Mouse (Mus musculus) telencephalon, adult 2 months (tissue): Measurements from ENCODE around the gene Olfr1353.
"Not testable (repeated sequence)": the region's sequence is repeated elsewhere in the genome, so short reads cannot be mapped to it uniquely, and the experiment has no call there.

Experiments
- DNase-seq: peaks from one replicate; pipeline ENCODE4 v3.0.0-alpha.2; 2011; ENCODE audit warnings: low read depth, low spot score

The Olfr1353 gene

DNA sequence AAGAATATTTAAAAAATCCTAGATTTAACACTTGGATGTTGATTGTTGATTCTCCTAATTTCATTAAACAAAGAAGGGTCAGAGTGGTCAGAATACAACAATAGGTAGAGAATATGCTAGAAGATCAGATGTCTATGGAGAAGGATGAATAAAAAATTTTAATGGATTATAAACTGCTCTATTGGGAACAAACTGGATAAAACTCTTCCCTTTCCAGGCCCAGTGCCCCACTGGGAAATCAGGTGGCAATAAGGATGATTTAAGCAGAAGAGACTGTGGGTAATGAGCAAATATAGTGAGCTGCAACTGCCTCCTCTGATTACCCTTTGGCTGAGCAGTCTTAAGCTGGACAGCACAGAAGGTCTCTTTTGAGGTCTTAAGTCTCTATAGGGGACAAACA, at the start of gene Olfr1353:
Olfr1353 (plus strand) TSS at position 301 of the 400 bp plus-strand sequence.
- not testable (repeated sequence) for DNase-seq

DNA sequence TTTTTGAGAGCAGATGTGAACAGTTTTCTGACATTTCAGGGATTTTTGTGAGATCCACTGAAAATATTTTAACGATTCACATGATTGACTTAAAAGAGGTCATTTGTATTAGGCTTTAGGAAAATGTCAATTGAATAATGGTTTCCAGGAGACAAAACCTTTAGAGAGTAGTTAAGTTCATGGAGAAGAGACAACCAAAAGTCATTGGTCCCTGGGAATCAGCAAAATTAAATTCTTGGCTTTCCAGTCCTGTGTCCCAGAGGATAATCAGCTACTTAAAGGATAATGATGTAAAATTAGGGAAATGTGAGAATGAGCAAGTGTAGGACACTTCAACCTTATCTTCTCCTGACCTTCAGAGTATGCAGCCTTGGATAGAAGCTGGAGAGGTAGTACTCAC, 12.8 kb upstream of the Olfr1353 start, which contains the start of gene Olfr8:
Olfr8 (plus strand) TSS at position 301 of the 400 bp plus-strand sequence.
- not testable (repeated sequence) for DNase-seq

DNA sequence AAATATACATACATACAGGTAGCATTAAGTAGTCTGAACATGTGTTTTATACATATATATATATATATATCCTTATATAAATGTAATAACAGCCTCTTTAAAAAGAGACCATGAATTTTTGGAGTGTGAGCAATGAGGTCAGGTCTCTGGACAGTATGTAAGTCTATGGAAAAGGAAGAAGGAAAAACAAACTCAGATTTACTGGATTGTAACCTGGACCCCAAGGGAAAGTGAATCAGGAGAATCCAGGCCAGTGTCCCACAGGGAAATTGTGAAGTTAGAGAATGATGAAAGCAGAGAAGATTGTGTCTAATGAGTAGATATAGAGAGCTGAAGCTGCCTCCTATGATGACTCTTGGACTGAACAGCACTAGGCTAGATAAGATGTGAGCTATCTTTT, 17.6 kb downstream of the Olfr1353 start, which contains the start of gene Olfr1352:
Olfr1352 (plus strand) TSS at position 301 of the 400 bp plus-strand sequence.
- no peak for DNase-seq

DNA sequence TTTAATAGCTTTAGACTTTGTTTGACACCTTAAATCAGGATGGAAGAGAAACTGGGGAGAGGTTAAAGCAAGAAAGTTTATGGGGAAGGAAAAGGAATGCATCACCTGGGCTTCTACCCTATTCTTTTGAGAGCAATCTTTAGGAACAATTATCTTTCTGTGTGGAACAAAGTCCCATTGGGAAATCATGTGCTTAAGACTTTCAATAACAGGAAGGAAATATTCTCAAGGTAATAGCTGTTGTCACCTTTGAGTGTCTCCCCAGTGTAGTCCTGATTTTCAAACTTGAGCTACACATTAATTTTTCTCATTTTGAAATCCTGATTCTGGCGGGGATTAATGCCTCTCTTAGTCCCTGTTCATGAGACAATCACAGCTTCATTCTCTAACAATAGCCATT, 49.1 kb downstream of the Olfr1353 start, which contains the start of gene Olfr1351:
Olfr1351 (plus strand) TSS at position 301 of the 400 bp plus-strand sequence.
- DNase-seq = no peak
